26 mouse cellular contexts compared by ENCODE assay signal in the genomic region with DNA sequence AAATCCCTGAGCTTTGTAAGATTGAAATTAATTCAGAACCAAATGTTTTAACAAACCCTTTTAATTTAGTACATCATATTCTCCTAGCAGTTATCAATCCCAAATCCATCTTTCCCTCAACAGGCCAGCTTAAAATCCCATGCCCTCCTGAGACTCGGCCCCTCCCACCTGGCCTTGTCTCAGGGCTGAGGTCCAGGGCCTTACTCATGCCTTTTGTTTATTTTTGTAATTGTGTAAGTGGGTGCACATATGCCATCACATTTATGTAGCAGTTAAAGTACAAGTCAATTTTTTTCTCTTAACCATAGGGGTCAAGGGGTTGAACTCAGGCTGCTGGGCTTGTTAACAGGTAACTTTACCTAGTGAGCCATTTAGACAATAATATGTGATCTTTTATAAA. TPM values are rescaled to one million over a fixed set of nuclear protein-coding genes. Genes with fewer than 3 reads are reported as not detected.
DNase-seq lines count a peak whose midpoint lies in the region; ATAC-seq and TF ChIP-seq lines count a peak whose summit lies in the region.
"Had no signal": no experiment of that assay in that cellular context is flagged by ENCODE, and none has a peak within 500 bp of the region (broad histone marks: within the 10 kb centered on the region; RNA-seq: fewer than 3 reads in every experiment).

No protein-coding gene starts in this region.

- H3K4me1 ChIP-seq in liver, adult 2 months (ENCODE audit: control insufficient read depth, insufficient read depth, low read length) = no peaks in the 10 kb centered on the region
- H3K4me1 ChIP-seq in liver, embryonic 11.5 days (replicated peaks; ENCODE audit: control insufficient read depth, insufficient read depth, low read length) = no peaks in the 10 kb centered on the region
- H3K4me1 ChIP-seq: embryonic facial prominence, embryonic 12.5 days; forebrain, embryonic 10.5 days; forebrain, embryonic 15.5 days; hindbrain, embryonic 10.5 days; hindbrain, embryonic 15.5 days; kidney, embryonic 15.5 days; liver, embryonic 13.5 days; lung, embryonic 15.5 days had no signal

- H3K9me3 ChIP-seq in liver, embryonic 11.5 days (ENCODE audit: control insufficient read depth, low read length) = no peaks in the 10 kb centered on the region
- H3K9me3 ChIP-seq: embryonic facial prominence, embryonic 12.5 days; forebrain, embryonic 10.5 days; forebrain, embryonic 15.5 days; hindbrain, embryonic 10.5 days; hindbrain, embryonic 15.5 days; kidney, embryonic 15.5 days; liver, embryonic 13.5 days; lung, embryonic 15.5 days had no signal

- H3K79me2 ChIP-seq in liver, adult 2 months (ENCODE audit: control insufficient read depth, insufficient read depth, low read length) = no peaks in the 10 kb centered on the region

- TF ChIP-seq CTCF in liver, adult 2 months (IDR thresholded peaks at IDR 0.05; ENCODE audit: low read depth, low read length) = no peak

- no peak overlapping the region for H3K9ac ChIP-seq in liver, adult 2 months (ENCODE audit: low read depth, low read length)
- H3K9ac ChIP-seq in liver, embryonic 11.5 days (ENCODE audit: low read depth, low read length) = no peak overlapping the region
- H3K9ac ChIP-seq: embryonic facial prominence, embryonic 12.5 days; forebrain, embryonic 15.5 days; hindbrain, embryonic 15.5 days; kidney, embryonic 15.5 days; liver, embryonic 13.5 days; lung, embryonic 15.5 days had no signal

- H3K27me3 ChIP-seq in liver, adult 2 months (ENCODE audit: control insufficient read depth, insufficient read depth, low read length) = no peaks in the 10 kb centered on the region
- no peaks in the 10 kb centered on the region for H3K27me3 ChIP-seq in liver, embryonic 11.5 days (replicated peaks; ENCODE audit: control insufficient read depth, insufficient read depth, low read length)
- H3K27me3 ChIP-seq: embryonic facial prominence, embryonic 12.5 days; forebrain, embryonic 15.5 days; hindbrain, embryonic 15.5 days; kidney, embryonic 15.5 days; liver, embryonic 13.5 days; lung, embryonic 15.5 days had no signal

- DNase-seq in adrenal gland, adult 2 months = peak; percentile 43
- DNase-seq in adrenal gland, postnatal 4 days (ENCODE audit: low spot score in 2 of 2) = no peak
- peak; percentile 36 for DNase-seq in liver, adult 2 months (ENCODE audit: extremely low read depth, low read depth, low spot score)
- no peak for DNase-seq in liver, embryonic 11.5 days (ENCODE audit: low spot score)
- peak; percentile 27 for DNase-seq in 3134 (ENCODE audit: extremely low read depth, insufficient read length, low spot score)
- DNase-seq in adrenal gland, postnatal 14 days = peak; percentile 23
- no peak for DNase-seq in spleen, postnatal 10 days (ENCODE audit: low spot score in 2 of 2)
- DNase-seq: cerebellum, adult 11-12 months; embryo, embryonic 11 days; gastrocnemius, adult 2 months; heart, postnatal 14 days; kidney, adult 18-20 months; kidney, postnatal 25 days; liver, embryonic 13.5 days; midbrain, embryonic 14.5 days had no signal

- H3K36me3 ChIP-seq in liver, adult 2 months (ENCODE audit: control insufficient read depth, insufficient read depth, low read length) = peaks cover 48% of the 10 kb centered on the region
- H3K36me3 ChIP-seq in liver, embryonic 11.5 days (ENCODE audit: control insufficient read depth, insufficient read depth, low read length) = peaks cover 18% of the 10 kb centered on the region; the same call in 1 of the 2 replicates

- no peak overlapping the region for H3K27ac ChIP-seq in liver, adult 2 months (replicated peaks; ENCODE audit: insufficient read depth, low read depth, low read length)
- H3K27ac ChIP-seq in liver, embryonic 11.5 days (ENCODE audit: low read depth, low read length) = no peak overlapping the region
- H3K27ac ChIP-seq: embryonic facial prominence, embryonic 12.5 days; forebrain, embryonic 10.5 days; forebrain, embryonic 15.5 days; gastrocnemius, adult 2 months; hindbrain, embryonic 10.5 days; hindbrain, embryonic 15.5 days; kidney, embryonic 15.5 days; liver, embryonic 13.5 days; lung, embryonic 15.5 days; macrophage had no signal

- H3K4me3 ChIP-seq in liver, adult 2 months (ENCODE audit: insufficient read depth, low read depth, low read length) = no peak overlapping the region
- no peak overlapping the region for H3K4me3 ChIP-seq in liver, embryonic 11.5 days (ENCODE audit: low read depth, low read length)
- H3K4me3 ChIP-seq: embryonic facial prominence, embryonic 12.5 days; forebrain, embryonic 10.5 days; forebrain, embryonic 15.5 days; gastrocnemius, adult 2 months; hindbrain, embryonic 10.5 days; hindbrain, embryonic 15.5 days; kidney, embryonic 15.5 days; liver, embryonic 13.5 days; lung, embryonic 15.5 days had no signal

- no peak for ATAC-seq in liver, embryonic 11.5 days (replicated peaks; ENCODE audit: low FRiP score)
- no peak for ATAC-seq in frontal cortex, adult (ENCODE audit: low TSS enrichment)
- ATAC-seq: forebrain, embryonic 15.5 days; inflammation-experienced regulatory T-cells, adult 6 months had no signal

- WGBS in liver, adult 2 months = 70% methylated on average over 1 of the region's 1 CpGs
- 93% methylated on average over 1 of the region's 1 CpGs for WGBS in liver, embryonic 11.5 days

- no peak overlapping the region for H3K4me2 ChIP-seq in liver, embryonic 11.5 days
- H3K4me2 ChIP-seq: embryonic facial prominence, embryonic 12.5 days; forebrain, embryonic 15.5 days; hindbrain, embryonic 15.5 days; kidney, embryonic 15.5 days; liver, embryonic 13.5 days; lung, embryonic 15.5 days had no signal

- no peak for TF ChIP-seq POLR2A in liver, adult 2 months (IDR thresholded peaks at IDR 0.05; ENCODE audit: extremely low read depth, insufficient read depth, low read length)

RNA-seq across cellular contexts. Expression of a gene that starts 40.8 kb away (rescaled TPM):
- 1 to 10 TPM; 1.2 to 1.5 TPM for total RNA-seq in adrenal gland, adult 2 months (2021)
- polyA plus RNA-seq in adrenal gland, adult 2 months (2012; rRNA removed) = 0.63 and 0.76 TPM in 2 replicates
- 1 to 10 TPM; 1.1 to 1.2 TPM for total RNA-seq in adrenal gland, postnatal 4 days (2021)
- not detected in 2 replicates for total RNA-seq in liver, adult 2 months (2014; rRNA removed)
- 0.02 TPM in 2 replicates for polyA plus RNA-seq in liver, adult 2 months (2012; rRNA removed)
- 0.10 TPM in 1 of 2 replicates, not detected in the other for polyA plus RNA-seq in liver, embryonic 11.5 days (2014; fragmentation: Nextera tagmentation; extraction: Ambion mirVana)
- 0.82 and 0.94 TPM in 2 replicates for total RNA-seq in adrenal gland, postnatal 14 days (2021)
- total RNA-seq: monocyte, adult 5-6 weeks had no signal
- polyA plus RNA-seq: inflammation-experienced regulatory T-cells, adult 6 months; macrophage had no signal

RNA-seq across cellular contexts. Expression of a gene that starts 40.9 kb away (rescaled TPM):
- 10 to 100 TPM in 1 of 2 experiments, 1 to 10 TPM in 1; 9.9 to 13.9 TPM for total RNA-seq in adrenal gland, adult 2 months (2021)
- polyA plus RNA-seq in adrenal gland, adult 2 months (2012; rRNA removed) = 0.26 and 0.51 TPM in 2 replicates
- total RNA-seq in adrenal gland, postnatal 4 days (2021) = 10 to 100 TPM; 15.0 to 18.0 TPM
- total RNA-seq in liver, adult 2 months (2014; rRNA removed) = 10.6 and 10.8 TPM in 2 replicates
- 1.2 and 1.6 TPM in 2 replicates for polyA plus RNA-seq in liver, adult 2 months (2012; rRNA removed)
- 18.9 and 21.8 TPM in 2 replicates for polyA plus RNA-seq in liver, embryonic 11.5 days (2014; fragmentation: Nextera tagmentation; extraction: Ambion mirVana)
- 11.5 and 13.3 TPM in 2 replicates for total RNA-seq in adrenal gland, postnatal 14 days (2021)

Comparison
In these comparisons a context has a peak if more than half of its experiments do, and no peak if none do; other contexts are left out.
1. DNase-seq: peak in adrenal gland, adult 2 months (single experiment), liver, adult 2 months (single experiment), 3134 (single experiment) and adrenal gland, postnatal 14 days (single experiment); none in adrenal gland, postnatal 4 days (0 of 2), liver, embryonic 11.5 days (single experiment) and spleen, postnatal 10 days (0 of 2).